Mouse (Mus musculus) left cerebral cortex, adult 18-20 months (tissue): ENCODE measurements around the gene Tcf3. TPM values are rescaled to one million over a fixed set of nuclear protein-coding genes. Genes with fewer than 3 reads are reported as not detected.

Experiments used
- microRNA-seq, 2 experiments: library from miRNA; unstranded; fragments of <30 nt; microRNA quantifications; one replicate each; pipeline ENCODE4 v1.2.0; 2021
- total RNA-seq, 2 experiments: library from RNA; stranded (reverse); gene quantifications; 2 replicates each; pipeline ENCODE4 v1.2.3; 2021

Gene Tcf3
- total RNA-seq, 2 experiments from 2014 or later = 25.4 to 29.8 TPM

Small RNA genes within 50 kb of the gene (microRNA-seq; reads per million reads assigned to microRNA genes)
- 0 reads per million in 2 experiments for gene Gm22721

Other genes starting within 250 kb of the Tcf3 start
- 10 to 100 TPM; 32.2 to 39.3 TPM for gene Mum1, start 207.2 kb downstream of the Tcf3 start, total RNA-seq
- gene Ndufs7, start 184.5 kb downstream of the Tcf3 start, total RNA-seq = 100 to 1,000 TPM; 219 to 232 TPM
- gene Gamt, start 172.6 kb downstream of the Tcf3 start, total RNA-seq = 10 to 100 TPM; 16.2 to 21.2 TPM
- 10 to 100 TPM; 75.6 to 81.7 TPM for gene Dazap1, start 172.2 kb downstream of the Tcf3 start, total RNA-seq
- 1,000 to 10,000 TPM in 1 of 2 experiments, 100 to 1,000 TPM in 1; 965 to 1,061 TPM for gene Rps15, start 141.2 kb downstream of the Tcf3 start, total RNA-seq
- gene Apc2, start 137.7 kb downstream of the Tcf3 start, total RNA-seq = 100 to 1,000 TPM; 106 to 109 TPM
- 10 to 100 TPM; 25.1 to 28.5 TPM for gene 2310011J03Rik, start 113.1 kb downstream of the Tcf3 start, total RNA-seq
- gene Pcsk4, start 104.1 kb downstream of the Tcf3 start, total RNA-seq = 1 to 10 TPM; 4.8 to 6.9 TPM
- gene Reep6, start 103.7 kb downstream of the Tcf3 start, total RNA-seq = 10 to 100 TPM; 13.4 to 13.5 TPM
- gene Adamtsl5, start 85.2 kb downstream of the Tcf3 start, total RNA-seq = 10 to 100 TPM in 1 of 2 experiments, 1 to 10 TPM in 1; 8.8 to 10.4 TPM
- 10 to 100 TPM; 25.8 to 34.6 TPM for gene Plk5, start 77.2 kb downstream of the Tcf3 start, total RNA-seq
- gene Mex3d, start 46.0 kb downstream of the Tcf3 start, total RNA-seq = 10 to 100 TPM; 20.1 to 20.7 TPM
- gene Mbd3, start 34.1 kb downstream of the Tcf3 start, total RNA-seq = 100 to 1,000 TPM; 143 to 166 TPM
- gene Uqcr11, start 26.8 kb downstream of the Tcf3 start, total RNA-seq = 100 to 1,000 TPM; 383 to 388 TPM
- not detected for gene Onecut3, start 61.2 kb upstream of the Tcf3 start, total RNA-seq
- under 1 TPM; 0.12 to 0.21 TPM for gene Atp8b3, start 105.5 kb upstream of the Tcf3 start, total RNA-seq
- 10 to 100 TPM; 41.4 to 42.3 TPM for gene Rexo1, start 127.9 kb upstream of the Tcf3 start, total RNA-seq
- gene Klf16, start 143.7 kb upstream of the Tcf3 start, total RNA-seq = 10 to 100 TPM; 54.8 to 68.7 TPM
- gene Abhd17a, start 156.7 kb upstream of the Tcf3 start, total RNA-seq = 100 to 1,000 TPM; 179 to 185 TPM
- 10 to 100 TPM; 49.1 to 50.5 TPM for gene Scamp4, start 169.2 kb upstream of the Tcf3 start, total RNA-seq
- gene Adat3, start 169.2 kb upstream of the Tcf3 start, total RNA-seq = 1 to 10 TPM; 2.3 to 6.4 TPM
- 1 to 10 TPM; 3.5 to 3.7 TPM for gene Gm49322, start 172.4 kb upstream of the Tcf3 start, total RNA-seq
- gene Csnk1g2, start 189.2 kb upstream of the Tcf3 start, total RNA-seq = 100 to 1,000 TPM; 253 to 267 TPM
- gene Btbd2, start 223.4 kb upstream of the Tcf3 start, total RNA-seq = 10 to 100 TPM; 87.6 to 93.8 TPM
- 10 to 100 TPM; 43.3 to 47.7 TPM for gene Mknk2, start 244.5 kb upstream of the Tcf3 start, total RNA-seq